Mouse (Mus musculus): ENCODE results near the gene Pard3b.

DNA sequence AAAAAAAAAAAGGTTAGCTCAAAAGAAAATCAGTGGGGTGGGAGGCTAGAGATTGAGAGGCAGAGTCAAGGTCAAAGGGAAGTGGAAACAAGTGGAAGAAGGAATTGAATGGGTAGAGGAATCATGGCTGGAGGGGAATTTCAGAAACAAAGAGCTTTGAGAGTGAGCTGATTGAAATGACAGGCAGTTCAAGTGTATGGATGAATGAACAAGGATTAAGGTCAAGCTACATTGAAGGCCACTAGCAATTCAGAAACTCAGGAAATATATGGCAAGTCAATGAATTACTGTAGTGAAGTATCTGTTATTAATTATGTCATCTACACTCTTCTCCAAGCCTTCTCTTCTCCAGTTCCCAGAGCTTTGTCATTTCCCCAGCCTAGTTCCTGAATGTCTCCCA lies 22.4 kb upstream of the Pard3b start:
- TF ChIP-seq GATA1 (IDR thresholded peaks at IDR 0.05; ENCODE audit: borderline replicate concordance, low read length) = no peak
- TF ChIP-seq FLI1 (IDR thresholded peaks at IDR 0.05; ENCODE audit: low read length) = no peak

Measured in megakaryocyte, embryonic 14.5 days (primary cell).